Mouse (Mus musculus) CH12.LX (cell line): ENCODE results near the gene Nat8f6.
"Not testable (repeated sequence)": the region's sequence is repeated elsewhere in the genome, so short reads cannot be mapped to it uniquely, and the experiment has no call there.

ENCODE experiments used
- CHD1 ChIP-seq: IDR thresholded peaks from 2 replicates; pipeline ENCODE4 v1.6.1; 2012; ENCODE audit warnings: low read depth, low read length, improper control_type of control experiment, inconsistent platforms
- CTCF ChIP-seq, 2 experiments: IDR thresholded peaks in 1 of 2; conservative IDR thresholded peaks in 1 of 2; 2 replicates each; pipeline ENCODE4 v1.5.1; 2011 to 2012; ENCODE audit warnings: low read depth in 2 of 2, low read length in 2 of 2, improper control_type of control experiment in 1 of 2, inconsistent platforms in 1 of 2, mild to moderate bottlenecking in 1 of 2, moderate library complexity in 1 of 2
- EP300 ChIP-seq: IDR thresholded peaks from 2 replicates; pipeline ENCODE4 v1.6.1; 2011; ENCODE audit warnings: low read length, improper control_type of control experiment
- MAX ChIP-seq: IDR thresholded peaks from 2 replicates; pipeline ENCODE4 v1.6.1; 2011; ENCODE audit warnings: low read length, improper control_type of control experiment
- NELFE ChIP-seq: IDR thresholded peaks from 2 replicates; pipeline ENCODE4 v1.6.1; 2011; ENCODE audit warnings: low read depth, low read length, improper control_type of control experiment
- POLR2A ChIP-seq: IDR thresholded peaks from 2 replicates; pipeline ENCODE4 v1.6.1; 2011; ENCODE audit warnings: low read depth, mild to moderate bottlenecking, improper control_type of control experiment, low read length
- TBP ChIP-seq: conservative IDR thresholded peaks from 2 replicates; pipeline ENCODE4 v1.6.1; 2011; ENCODE audit warnings: low read depth, low read length, improper control_type of control experiment
- TCF12 ChIP-seq: IDR thresholded peaks from 2 replicates; pipeline ENCODE4 v1.6.1; 2014; ENCODE audit warnings: low read depth, mild to moderate bottlenecking, inconsistent platforms, low read length, improper control_type of control experiment
- USF2 ChIP-seq: conservative IDR thresholded peaks from 2 replicates; pipeline ENCODE4 v1.6.1; 2011; ENCODE audit warnings: low read depth, low read length, improper control_type of control experiment

GRCm38 (mm10) chr6:85836098-85836497, 15.3 kb upstream of the Nat8f6 start:
- not testable (repeated sequence) for TF ChIP-seq CTCF (conservative IDR thresholded peaks at IDR 0.05 in 1 of 2, IDR thresholded peaks at IDR 0.05 in 1 of 2; ENCODE audit: low read depth in 2 of 2, low read length in 2 of 2); USF2; TCF12; TBP; NELFE; CHD1; EP300; POLR2A; MAX
